Mouse (Mus musculus): ENCODE data around the gene Olfr167. TPM values are rescaled to one million over a fixed set of nuclear protein-coding genes. Genes with fewer than 3 reads are reported as not detected.
"Not testable (repeated sequence)": the region's sequence is repeated elsewhere in the genome, so short reads cannot be mapped to it uniquely, and the experiment has no call there.

Olfr167 gene
- total RNA-seq (2021) = not detected

- intact Hi-C loops (cut with DNase I) = no loop called here
- DNase-seq (ENCODE audit: extremely low spot score in 1 of 2, low spot score in 2 of 2) = no peak
Observed at GRCm38 (mm10) chr16:19522166-19522565, at the start of gene Olfr167. Gene Olfr167, minus strand, starts transcription at chr16:19522266.

GRCm38 (mm10) chr16:19571709-19572108 is 49.6 kb upstream of the Olfr167 start, which contains the start of gene Olfr169:
Gene Olfr169, minus strand, starts transcription at chr16:19571809.
- DNase-seq (ENCODE audit: extremely low spot score in 1 of 2, low spot score in 2 of 2); intact Hi-C loops (cut with DNase I): not testable (repeated sequence)

DNA sequence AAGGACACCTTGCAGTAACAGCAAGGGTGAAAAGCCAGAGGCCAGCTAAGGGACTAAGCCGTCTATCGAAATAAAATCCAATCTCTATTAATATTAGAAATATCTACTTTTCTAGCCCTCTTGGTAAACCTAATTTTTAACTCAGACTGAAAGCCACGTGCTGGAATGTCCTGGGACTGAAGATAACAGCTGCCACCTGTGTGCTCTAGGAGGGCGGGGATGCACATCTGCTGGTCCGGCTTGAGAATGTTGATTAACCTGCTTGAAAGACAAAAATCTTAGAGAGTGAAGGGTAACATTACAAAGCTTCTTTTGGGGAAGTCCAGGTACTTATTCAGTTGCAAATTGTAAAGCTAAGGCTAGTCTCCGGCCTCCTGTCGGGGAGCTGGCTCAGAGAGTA is 31.4 kb upstream of the Olfr167 start:
- DNase-seq (ENCODE audit: extremely low spot score in 1 of 2, low spot score in 2 of 2); intact Hi-C loops (cut with DNase I): not testable (repeated sequence)

GRCm38 (mm10) chr16:19552246-19552645 is 30.2 kb upstream of the Olfr167 start:
- DNase-seq (ENCODE audit: extremely low spot score in 1 of 2, low spot score in 2 of 2); intact Hi-C loops (cut with DNase I): not testable (repeated sequence)

- no peak for DNase-seq (ENCODE audit: extremely low spot score in 1 of 2, low spot score in 2 of 2)
- intact Hi-C loops (cut with DNase I) = no loop called here
Observed at GRCm38 (mm10) chr16:19535455-19535854, 13.4 kb upstream of the Olfr167 start, which contains the start of gene Olfr168. Gene Olfr168, minus strand, starts transcription at chr16:19535555.

DNA sequence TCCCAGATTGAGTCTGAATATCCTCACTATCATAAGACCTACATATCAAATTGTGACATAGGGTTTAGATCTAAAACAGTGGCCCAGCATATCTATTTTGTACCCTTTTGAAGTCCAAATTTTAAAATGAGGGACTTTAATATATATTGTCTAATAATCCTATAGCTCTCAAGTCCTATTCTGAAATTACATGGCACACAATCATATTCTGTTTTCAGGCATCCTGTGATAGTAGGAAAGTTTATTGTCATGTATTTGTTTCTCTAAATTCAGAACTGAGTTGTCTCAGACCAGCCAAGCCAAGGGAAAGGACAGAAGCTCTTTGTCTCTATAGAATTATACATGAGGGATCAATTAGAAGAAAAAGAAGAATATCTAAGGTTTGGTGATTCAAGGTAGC is 38.7 kb downstream of the Olfr167 start, which contains the start of gene Olfr166:
TSS of gene Olfr166 (plus strand) at position 301 of the 400 bp plus-strand sequence.
- intact Hi-C loops (cut with DNase I) = no loop called here
- no peak for DNase-seq (ENCODE audit: extremely low spot score in 1 of 2, low spot score in 2 of 2)

DNA sequence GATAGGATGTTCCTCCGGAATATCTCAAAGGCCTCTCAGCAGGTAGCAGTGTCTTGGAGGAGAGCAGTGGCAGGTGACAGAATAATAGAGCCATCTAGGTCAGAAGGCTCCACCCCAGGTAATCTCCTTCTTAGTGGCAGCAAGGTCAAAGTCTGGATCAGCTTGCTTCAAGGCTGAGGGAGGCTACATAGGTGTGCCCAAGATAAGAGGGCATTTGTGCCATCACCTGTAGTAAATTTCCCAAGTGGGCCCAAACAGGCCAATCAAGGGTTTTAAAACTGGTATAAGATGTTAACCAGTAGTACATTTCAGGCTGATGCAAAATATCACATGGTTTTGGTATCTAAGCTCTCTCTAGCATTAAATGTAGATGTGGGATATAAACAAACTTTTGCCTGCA is 57.7 kb downstream of the Olfr167 start:
- intact Hi-C loops (cut with DNase I) = no loop called here
- no peak for DNase-seq (ENCODE audit: extremely low spot score in 1 of 2, low spot score in 2 of 2)

Other genes with a start within 250 kb of the Olfr167 start
- not detected for gene Olfr164, start 208.2 kb downstream of the Olfr167 start, total RNA-seq (2021)
- not detected for gene Olfr165, start 99.1 kb downstream of the Olfr167 start, total RNA-seq (2021)
- not detected for gene Olfr166, start 38.6 kb downstream of the Olfr167 start, total RNA-seq (2021)
- not detected for gene Olfr168, start 13.3 kb upstream of the Olfr167 start, total RNA-seq (2021)
- gene Olfr169, start 49.5 kb upstream of the Olfr167 start, total RNA-seq (2021) = not detected
- gene Olfr170, start 89.6 kb upstream of the Olfr167 start, total RNA-seq (2021) = not detected
- gene Olfr171, start 107.7 kb upstream of the Olfr167 start, total RNA-seq (2021) = not detected
- under 1 TPM in 1 of 2 experiments, not detected in 1; 0.14 TPM for gene Lamp3, start 184.1 kb upstream of the Olfr167 start, total RNA-seq (2021)
- 1 to 10 TPM; 3.4 to 4.0 TPM for gene B3gnt5, start 237.9 kb upstream of the Olfr167 start, total RNA-seq (2021)

Data from left cerebral cortex, postnatal 10 days (tissue).